Mouse (Mus musculus) MEL (cell line): ENCODE measurements at regions not wholly inside any gene's neighbourhood (a gene's known extent, or its start where the extent isn't known, plus 50 kb on each side); places are given as distances from the start of the nearest gene placed in this dataset.

Experiments
- DNase-seq: peaks from one replicate; pipeline ENCODE4 v3.0.0; 2011; ENCODE audit warnings: low read depth, low spot score
- H3K27ac ChIP-seq: 2 replicates; pipeline ENCODE4 v1.5.1; 2012; ENCODE audit warnings: low read depth, mild to moderate bottlenecking, control low read depth, low read length, moderate library complexity; ENCODE audit not compliant: control insufficient read depth
- H3K27me3 ChIP-seq, 2 experiments: fragments of 150-350 bp in 1 of 2; sonication (generic) in 1 of 2; 2 replicates each; pipeline ENCODE4 v1.6.1; 2012; ENCODE audit warnings: low read length in 2 of 2, mild to moderate bottlenecking in 2 of 2, improper control_type of control experiment in 1 of 2, moderate library complexity in 1 of 2; ENCODE audit not compliant: insufficient read depth in 2 of 2, control insufficient read depth in 1 of 2
- H3K36me3 ChIP-seq, 2 experiments: 2 replicates each; pipeline ENCODE4 v1.6.1; 2012 to 2014; ENCODE audit warnings: low read length in 2 of 2, improper control_type of control experiment in 1 of 2, inconsistent platforms in 1 of 2, mild to moderate bottlenecking in 1 of 2; ENCODE audit not compliant: insufficient read depth in 2 of 2, control insufficient read depth in 1 of 2
- H3K4me1 ChIP-seq, 2 experiments: fragments of 150-350 bp in 1 of 2; sonication (generic) in 1 of 2; 2 replicates each; pipeline ENCODE4 v1.6.1; 2012; ENCODE audit warnings: low read length in 2 of 2, improper control_type of control experiment in 1 of 2, mild to moderate bottlenecking in 1 of 2; ENCODE audit not compliant: insufficient read depth in 2 of 2, control insufficient read depth in 1 of 2
- H3K4me3 ChIP-seq, 2 experiments: fragments of 150-350 bp in 1 of 2; sonication (generic) in 1 of 2; 2 replicates each; pipeline ENCODE4 v1.5.1; 2012; ENCODE audit warnings: low read depth in 2 of 2, low read length in 2 of 2, mild to moderate bottlenecking in 2 of 2, moderate library complexity in 2 of 2, control low read depth in 1 of 2, improper control_type of control experiment in 1 of 2; ENCODE audit not compliant: control insufficient read depth in 1 of 2, insufficient read depth in 1 of 2
- H3K79me2 ChIP-seq: 2 replicates; pipeline ENCODE4 v1.6.1; 2012; ENCODE audit warnings: mild to moderate bottlenecking, low read length, moderate library complexity; ENCODE audit not compliant: control insufficient read depth, poor library complexity, insufficient read depth
- H3K9ac ChIP-seq: 2 replicates; pipeline ENCODE4 v1.6.1; 2012; ENCODE audit warnings: low read depth, mild to moderate bottlenecking, control low read depth, low read length, moderate library complexity; ENCODE audit not compliant: control insufficient read depth, poor library complexity, severe bottlenecking
- H3K9me3 ChIP-seq: fragments of 150-350 bp; sonication (generic); replicated peaks from 2 replicates; pipeline ENCODE4 v1.6.1; 2012; ENCODE audit warnings: mild to moderate bottlenecking, low read length, improper control_type of control experiment, moderate library complexity; ENCODE audit not compliant: insufficient read depth
- BHLHE40 ChIP-seq: IDR thresholded peaks from 2 replicates; pipeline ENCODE4 v1.6.1; 2012; ENCODE audit warnings: low read depth, mild to moderate bottlenecking, inconsistent platforms, low read length, improper control_type of control experiment, borderline replicate concordance
- CHD2 ChIP-seq: IDR thresholded peaks from 2 replicates; pipeline ENCODE4 v1.6.1; 2011; ENCODE audit warnings: low read length, improper control_type of control experiment
- CTCF ChIP-seq, 3 experiments: IDR thresholded peaks in 2 of 3; conservative IDR thresholded peaks in 1 of 3; 2 replicates each; pipeline ENCODE4 v1.5.1; 2011 to 2012; ENCODE audit warnings: low read length in 3 of 3, low read depth in 2 of 3, mild to moderate bottlenecking in 2 of 3, improper control_type of control experiment in 1 of 3, inconsistent platforms in 1 of 3, mixed read lengths in 1 of 3, moderate library complexity in 1 of 3; ENCODE audit not compliant: control insufficient read depth in 1 of 3, insufficient read depth in 1 of 3, poor library complexity in 1 of 3, severe bottlenecking in 1 of 3
- E2F4 ChIP-seq: IDR thresholded peaks from 2 replicates; pipeline ENCODE4 v1.6.1; 2011; ENCODE audit warnings: low read depth, low read length, improper control_type of control experiment, borderline replicate concordance
- ELF1 ChIP-seq: IDR thresholded peaks from 2 replicates; pipeline ENCODE4 v1.6.1; 2014; ENCODE audit warnings: low read depth, mild to moderate bottlenecking, inconsistent platforms, low read length, improper control_type of control experiment, moderate library complexity
- EP300 ChIP-seq, 2 experiments: IDR thresholded peaks; 2 replicates each; pipeline ENCODE4 v1.6.1; 2011; ENCODE audit warnings: improper control_type of control experiment in 2 of 2, low read length in 2 of 2, low read depth in 1 of 2, mild to moderate bottlenecking in 1 of 2
- ETS1 ChIP-seq: IDR thresholded peaks from 2 replicates; pipeline ENCODE4 v1.6.1; 2012; ENCODE audit warnings: low read depth, mild to moderate bottlenecking, inconsistent platforms, low read length, improper control_type of control experiment, moderate library complexity
- MAFK ChIP-seq: IDR thresholded peaks from 2 replicates; pipeline ENCODE4 v1.6.1; 2011; ENCODE audit warnings: low read depth, mild to moderate bottlenecking, low read length, improper control_type of control experiment, borderline replicate concordance
- MAX ChIP-seq: IDR thresholded peaks from 2 replicates; pipeline ENCODE4 v1.6.1; 2011; ENCODE audit warnings: low read length, improper control_type of control experiment
- MAZ ChIP-seq: IDR thresholded peaks from 2 replicates; pipeline ENCODE4 v1.6.1; 2012; ENCODE audit warnings: low read depth, mild to moderate bottlenecking, inconsistent platforms, low read length, improper control_type of control experiment
- MEF2A ChIP-seq: IDR thresholded peaks from 2 replicates; pipeline ENCODE4 v1.6.1; 2014; ENCODE audit warnings: low read depth, mild to moderate bottlenecking, inconsistent platforms, low read length, improper control_type of control experiment; ENCODE audit not compliant: poor library complexity, insufficient replicate concordance, severe bottlenecking; ENCODE audit errors: extremely low read depth
- MXI1 ChIP-seq: IDR thresholded peaks from 2 replicates; pipeline ENCODE4 v1.6.1; 2011; ENCODE audit warnings: mild to moderate bottlenecking, low read depth, low read length, improper control_type of control experiment
- NELFE ChIP-seq: IDR thresholded peaks from 2 replicates; pipeline ENCODE4 v1.6.1; 2011; ENCODE audit warnings: low read depth, low read length, improper control_type of control experiment
- POLR2A ChIP-seq, 2 experiments: IDR thresholded peaks; 2 replicates each; pipeline ENCODE4 v1.6.1; 2011 to 2012; ENCODE audit warnings: low read length in 2 of 2, mild to moderate bottlenecking in 2 of 2, control low read depth in 1 of 2, improper control_type of control experiment in 1 of 2, low read depth in 1 of 2, moderate library complexity in 1 of 2; ENCODE audit not compliant: control insufficient read depth in 1 of 2, insufficient read depth in 1 of 2, poor library complexity in 1 of 2
- POLR2AphosphoS2 ChIP-seq: IDR thresholded peaks from 2 replicates; pipeline ENCODE4 v1.6.1; 2011; ENCODE audit warnings: low read length, improper control_type of control experiment
- POLR2AphosphoS5 ChIP-seq: IDR thresholded peaks from 2 replicates; pipeline ENCODE4 v1.6.1; 2012; ENCODE audit warnings: low read depth, borderline replicate concordance, mild to moderate bottlenecking, inconsistent platforms, low read length, moderate library complexity, mixed read lengths
- RCOR1 ChIP-seq: IDR thresholded peaks from 2 replicates; pipeline ENCODE4 v1.6.1; 2012; ENCODE audit warnings: low read depth, mild to moderate bottlenecking, inconsistent platforms, low read length, improper control_type of control experiment
- SIN3A ChIP-seq: IDR thresholded peaks from 2 replicates; pipeline ENCODE4 v1.6.1; 2012; ENCODE audit warnings: low read length, improper control_type of control experiment, inconsistent platforms
- TAL1 ChIP-seq: IDR thresholded peaks from 2 replicates; pipeline ENCODE4 v1.6.1; 2012; ENCODE audit warnings: mild to moderate bottlenecking, inconsistent platforms, low read length, moderate library complexity, mixed read lengths
- TBP ChIP-seq: IDR thresholded peaks from 2 replicates; pipeline ENCODE4 v1.8.0; 2011; ENCODE audit warnings: low read depth, low read length, improper control_type of control experiment
- TCF12 ChIP-seq: IDR thresholded peaks from 2 replicates; pipeline ENCODE4 v1.6.1; 2014; ENCODE audit warnings: low read depth, mild to moderate bottlenecking, inconsistent platforms, low read length, improper control_type of control experiment, moderate library complexity
- UBTF ChIP-seq: IDR thresholded peaks from 2 replicates; pipeline ENCODE4 v1.6.1; 2012; ENCODE audit warnings: low read depth, mild to moderate bottlenecking, inconsistent platforms, low read length, improper control_type of control experiment, moderate library complexity, borderline replicate concordance; ENCODE audit not compliant: insufficient read depth
- USF1 ChIP-seq: IDR thresholded peaks from 2 replicates; pipeline ENCODE4 v1.6.1; 2014; ENCODE audit warnings: low read depth, mild to moderate bottlenecking, inconsistent platforms, low read length, improper control_type of control experiment, moderate library complexity
- USF2 ChIP-seq, 2 experiments: IDR thresholded peaks; 2 replicates each; pipeline ENCODE4 v1.6.1; 2011 to 2012; ENCODE audit warnings: improper control_type of control experiment in 2 of 2, low read length in 2 of 2, borderline replicate concordance in 1 of 2, inconsistent platforms in 1 of 2, low read depth in 1 of 2, mild to moderate bottlenecking in 1 of 2; ENCODE audit not compliant: insufficient read depth in 1 of 2
- ZMIZ1 ChIP-seq: IDR thresholded peaks from 2 replicates; pipeline ENCODE4 v1.6.1; 2012; ENCODE audit warnings: low read depth, mild to moderate bottlenecking, inconsistent platforms, low read length, improper control_type of control experiment, moderate library complexity
- ZNF384 ChIP-seq: IDR thresholded peaks from 2 replicates; pipeline ENCODE4 v1.6.1; 2012; ENCODE audit warnings: low read depth, mild to moderate bottlenecking, inconsistent platforms, low read length, improper control_type of control experiment

GRCm38 (mm10) chr2:50635896-50636295, 339.3 kb upstream of the Mmadhc start:
- Histone ChIP-seq H3K9ac (no peak overlapping the region), H3K36me3 (no peaks in the 10 kb centered on the region), H3K27me3 (no peaks in the 10 kb centered on the region), H3K79me2 (no peaks in the 10 kb centered on the region), H3K4me1 (no peaks in the 10 kb centered on the region), H3K4me3 (no peak overlapping the region), H3K27ac (no peak overlapping the region), H3K9me3 (no peaks in the 10 kb centered on the region)
- no peak for DNase-seq
- TF ChIP-seq UBTF (no peak), POLR2AphosphoS5 (no peak), ETS1 (no peak), MXI1 (no peak), TAL1 (no peak), CTCF (IDR thresholded peaks at IDR 0.05 in 2 of 3, conservative IDR thresholded peaks at IDR 0.05 in 1 of 3; ENCODE audit: control insufficient read depth in 1 of 3, insufficient read depth in 1 of 3, low read depth in 2 of 3, low read length in 3 of 3, poor library complexity in 1 of 3, severe bottlenecking in 1 of 3) (no peak), E2F4 (no peak), USF1 (no peak), SIN3A (no peak), TCF12 (no peak)

GRCm38 (mm10) chr2:50631786-50632185, 335.2 kb upstream of the Mmadhc start:
- H3K9ac ChIP-seq, result no peak overlapping the region
- H3K4me1 ChIP-seq, result no peaks in the 10 kb centered on the region
- H3K79me2 ChIP-seq, result no peaks in the 10 kb centered on the region
- no peak for TF ChIP-seq BHLHE40
- TF ChIP-seq ZMIZ1, result no peak
- TF ChIP-seq POLR2AphosphoS2, result no peak
- TF ChIP-seq POLR2A (IDR thresholded peaks at IDR 0.05; ENCODE audit: control insufficient read depth in 1 of 2, insufficient read depth in 1 of 2, low read depth in 1 of 2, low read length in 2 of 2, poor library complexity in 1 of 2), result no peak
- TF ChIP-seq, all 39 proteins: peak for 0
- DNase-seq, result no peak
- Histone ChIP-seq H3K9me3 (no peaks in the 10 kb centered on the region), H3K4me3 (no peak overlapping the region), H3K27me3 (no peaks in the 10 kb centered on the region), H3K36me3 (no peaks in the 10 kb centered on the region), H3K27ac (no peak overlapping the region)

GRCm38 (mm10) chr2:50627501-50627900, 330.9 kb upstream of the Mmadhc start:
- no peak for DNase-seq
- H3K79me2 ChIP-seq, result no peaks in the 10 kb centered on the region

More at GRCm38 (mm10) chr2:50627501-50627900, 330.9 kb upstream of the Mmadhc start:
- Histone ChIP-seq H3K4me3 (no peak overlapping the region), H3K27ac (no peak overlapping the region), H3K4me1 (no peaks in the 10 kb centered on the region), H3K9me3 (no peaks in the 10 kb centered on the region), H3K36me3 (no peaks in the 10 kb centered on the region), H3K9ac (no peak overlapping the region), H3K27me3 (no peaks in the 10 kb centered on the region)
- TF ChIP-seq USF2 (IDR thresholded peaks at IDR 0.05; ENCODE audit: borderline replicate concordance in 1 of 2, insufficient read depth in 1 of 2, low read depth in 1 of 2, low read length in 2 of 2) (no peak), CHD2 (no peak), EP300 (IDR thresholded peaks at IDR 0.05; ENCODE audit: low read depth in 1 of 2, low read length in 2 of 2) (no peak), ELF1 (no peak), MEF2A (no peak), E2F4 (no peak), CTCF (IDR thresholded peaks at IDR 0.05 in 2 of 3, conservative IDR thresholded peaks at IDR 0.05 in 1 of 3; ENCODE audit: control insufficient read depth in 1 of 3, insufficient read depth in 1 of 3, low read depth in 2 of 3, low read length in 3 of 3, poor library complexity in 1 of 3, severe bottlenecking in 1 of 3) (no peak), RCOR1 (no peak), NELFE (no peak), MAZ (no peak), MAFK (no peak), MAX (no peak), ZNF384 (no peak), TBP (no peak)
